Mouse (Mus musculus): Measurements from ENCODE around the gene Trrap. TPM values are rescaled to one million over a fixed set of nuclear protein-coding genes. Genes with fewer than 3 reads are reported as not detected.

Gene Trrap
- polyA plus RNA-seq, 1 experiment from 2014 or later = 31.5 TPM

DNA sequence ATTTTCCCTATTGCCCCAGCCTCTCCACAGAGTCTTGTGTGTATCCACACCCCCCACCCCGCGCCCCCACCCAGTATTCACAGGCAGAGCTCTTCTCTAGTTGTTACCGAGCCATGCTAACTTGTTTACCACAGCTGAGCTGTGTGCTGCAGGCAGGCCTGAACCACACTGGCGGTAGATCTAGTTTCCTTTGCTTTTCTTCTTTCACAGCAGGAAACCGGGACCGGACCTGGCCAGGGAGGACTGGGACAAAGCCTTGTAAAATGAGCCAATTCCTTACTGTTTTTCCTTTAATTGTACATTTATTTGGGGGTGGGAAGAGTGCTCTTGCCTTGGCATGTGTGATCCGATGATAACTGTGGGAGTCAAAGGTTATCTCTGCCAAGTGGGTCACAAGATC is 101.9 kb downstream of the Trrap start:
- Histone ChIP-seq H3K4me3 (ENCODE audit: low read depth, low read length) (no peak overlapping the region), H3K4me1 (ENCODE audit: insufficient read depth, low read depth, low read length) (no peaks in the 10 kb centered on the region), H3K27me3 (replicated peaks; ENCODE audit: insufficient read depth, low read length) (no peaks in the 10 kb centered on the region), H3K4me2 (replicated peaks; ENCODE audit: low read depth, low read length) (no peak overlapping the region), H3K27ac (ENCODE audit: low read length) (no peak overlapping the region), H3K9ac (replicated peaks; ENCODE audit: low read depth) (no peak overlapping the region), H3K36me3 (ENCODE audit: insufficient read depth, low read length) (no peaks in the 10 kb centered on the region), H3K9me3 (ENCODE audit: low read length) (no peaks in the 10 kb centered on the region)
- ATAC-seq (no peak), DNase-seq (ENCODE audit: low spot score) (no peak)
- TF ChIP-seq CTCF (IDR thresholded peaks at IDR 0.05) = no peak
- TF ChIP-seq EP300 (IDR thresholded peaks at IDR 0.05) = no peak
- WGBS = 65% methylated on average over 7 of the region's 7 CpGs

- 51% methylated on average over 7 of the region's 7 CpGs for WGBS
- no peak overlapping the region for H3K27ac ChIP-seq (ENCODE audit: low read length)
- H3K27me3 ChIP-seq (replicated peaks; ENCODE audit: insufficient read depth, low read length) = no peaks in the 10 kb centered on the region
- TF ChIP-seq EP300 (IDR thresholded peaks at IDR 0.05) (no peak), CTCF (IDR thresholded peaks at IDR 0.05) (no peak)
- ATAC-seq (no peak), DNase-seq (ENCODE audit: low spot score) (no peak)
- no peak overlapping the region for H3K4me3 ChIP-seq (ENCODE audit: low read depth, low read length)
- no peak overlapping the region for H3K9ac ChIP-seq (replicated peaks; ENCODE audit: low read depth)
- no peaks in the 10 kb centered on the region for H3K4me1 ChIP-seq (ENCODE audit: insufficient read depth, low read depth, low read length)
- H3K36me3 ChIP-seq (ENCODE audit: insufficient read depth, low read length) = no peaks in the 10 kb centered on the region
- H3K4me2 ChIP-seq (replicated peaks; ENCODE audit: low read depth, low read length) = no peak overlapping the region
- H3K9me3 ChIP-seq (ENCODE audit: low read length) = no peaks in the 10 kb centered on the region
Measured at GRCm38 (mm10) chr5:144870782-144871181, 103.2 kb downstream of the Trrap start.

GRCm38 (mm10) chr5:144871775-144872174 is 104.2 kb downstream of the Trrap start:
- no peaks in the 10 kb centered on the region for H3K4me1 ChIP-seq (ENCODE audit: insufficient read depth, low read depth, low read length)
- WGBS = 100% methylated on average over 1 of the region's 1 CpGs
- no peak overlapping the region for H3K4me2 ChIP-seq (replicated peaks; ENCODE audit: low read depth, low read length)
- H3K36me3 ChIP-seq (ENCODE audit: insufficient read depth, low read length) = no peaks in the 10 kb centered on the region
- H3K27ac ChIP-seq (ENCODE audit: low read length) = no peak overlapping the region
- no peaks in the 10 kb centered on the region for H3K27me3 ChIP-seq (replicated peaks; ENCODE audit: insufficient read depth, low read length)
- no peaks in the 10 kb centered on the region for H3K9me3 ChIP-seq (ENCODE audit: low read length)
- no peak for ATAC-seq
- no peak overlapping the region for H3K4me3 ChIP-seq (ENCODE audit: low read depth, low read length)
- no peak for DNase-seq (ENCODE audit: low spot score)
- H3K9ac ChIP-seq (replicated peaks; ENCODE audit: low read depth) = no peak overlapping the region
- no peak for TF ChIP-seq EP300 (IDR thresholded peaks at IDR 0.05)
- TF ChIP-seq CTCF (IDR thresholded peaks at IDR 0.05) = peak; percentile 52

DNA sequence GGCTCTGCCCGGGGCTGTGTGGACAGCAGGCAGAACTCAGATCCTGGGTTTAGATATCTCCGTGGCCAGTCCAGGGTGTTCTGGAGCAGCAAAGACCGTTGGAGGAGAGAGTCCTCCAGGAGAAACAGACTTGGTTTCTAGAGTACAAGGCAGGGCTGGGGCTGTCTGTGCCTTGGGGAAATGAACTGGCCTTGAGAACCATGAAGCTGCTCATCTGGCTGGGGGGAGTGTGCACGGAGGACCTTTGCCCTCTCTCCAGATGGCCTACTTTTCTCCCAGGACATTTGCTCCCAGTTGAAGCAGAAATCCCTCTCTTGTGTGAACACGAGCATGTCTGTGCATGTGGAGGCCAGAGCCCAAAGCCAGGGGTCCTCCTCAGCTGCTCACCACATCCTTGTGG is 104.8 kb downstream of the Trrap start:
- TF ChIP-seq EP300 (IDR thresholded peaks at IDR 0.05) (no peak), CTCF (IDR thresholded peaks at IDR 0.05) (no peak)
- H3K4me2 ChIP-seq (replicated peaks; ENCODE audit: low read depth, low read length) = no peak overlapping the region
- H3K27ac ChIP-seq (ENCODE audit: low read length) = no peak overlapping the region
- H3K4me3 ChIP-seq (ENCODE audit: low read depth, low read length) = no peak overlapping the region
- no peak for ATAC-seq
- no peaks in the 10 kb centered on the region for H3K9me3 ChIP-seq (ENCODE audit: low read length)
- no peak for DNase-seq (ENCODE audit: low spot score)
- WGBS = 79% methylated on average over 5 of the region's 5 CpGs
- no peak overlapping the region for H3K9ac ChIP-seq (replicated peaks; ENCODE audit: low read depth)
- no peaks in the 10 kb centered on the region for H3K4me1 ChIP-seq (ENCODE audit: insufficient read depth, low read depth, low read length)
- H3K36me3 ChIP-seq (ENCODE audit: insufficient read depth, low read length) = no peaks in the 10 kb centered on the region
- H3K27me3 ChIP-seq (replicated peaks; ENCODE audit: insufficient read depth, low read length) = no peaks in the 10 kb centered on the region

GRCm38 (mm10) chr5:144872867-144873266 is 105.3 kb downstream of the Trrap start:
- H3K36me3 ChIP-seq (ENCODE audit: insufficient read depth, low read length) = no peaks in the 10 kb centered on the region
- H3K9ac ChIP-seq (replicated peaks; ENCODE audit: low read depth) = no peak overlapping the region
- WGBS = 82% methylated on average over 3 of the region's 3 CpGs
- no peak overlapping the region for H3K27ac ChIP-seq (ENCODE audit: low read length)
- H3K4me2 ChIP-seq (replicated peaks; ENCODE audit: low read depth, low read length) = no peak overlapping the region
- no peaks in the 10 kb centered on the region for H3K27me3 ChIP-seq (replicated peaks; ENCODE audit: insufficient read depth, low read length)
- TF ChIP-seq CTCF (IDR thresholded peaks at IDR 0.05) (no peak), EP300 (IDR thresholded peaks at IDR 0.05) (no peak)
- no peak overlapping the region for H3K4me3 ChIP-seq (ENCODE audit: low read depth, low read length)
- H3K9me3 ChIP-seq (ENCODE audit: low read length) = no peaks in the 10 kb centered on the region
- ATAC-seq (no peak), DNase-seq (ENCODE audit: low spot score) (no peak)
- H3K4me1 ChIP-seq (ENCODE audit: insufficient read depth, low read depth, low read length) = no peaks in the 10 kb centered on the region

- Histone ChIP-seq H3K9me3 (ENCODE audit: low read length) (no peaks in the 10 kb centered on the region), H3K9ac (replicated peaks; ENCODE audit: low read depth) (no peak overlapping the region), H3K4me3 (ENCODE audit: low read depth, low read length) (no peak overlapping the region), H3K36me3 (ENCODE audit: insufficient read depth, low read length) (peaks cover 12% of the 10 kb centered on the region; the same call in 1 of the 2 replicates), H3K4me2 (replicated peaks; ENCODE audit: low read depth, low read length) (no peak overlapping the region), H3K27me3 (replicated peaks; ENCODE audit: insufficient read depth, low read length) (no peaks in the 10 kb centered on the region), H3K27ac (ENCODE audit: low read length) (no peak overlapping the region), H3K4me1 (ENCODE audit: insufficient read depth, low read depth, low read length) (no peaks in the 10 kb centered on the region)
- 94% methylated on average over 6 of the region's 6 CpGs for WGBS
- no peak for TF ChIP-seq CTCF (IDR thresholded peaks at IDR 0.05)
- no peak for TF ChIP-seq EP300 (IDR thresholded peaks at IDR 0.05)
- ATAC-seq (no peak), DNase-seq (ENCODE audit: low spot score) (no peak)
Measured at GRCm38 (mm10) chr5:144875227-144875626, 107.7 kb downstream of the Trrap start.

DNA sequence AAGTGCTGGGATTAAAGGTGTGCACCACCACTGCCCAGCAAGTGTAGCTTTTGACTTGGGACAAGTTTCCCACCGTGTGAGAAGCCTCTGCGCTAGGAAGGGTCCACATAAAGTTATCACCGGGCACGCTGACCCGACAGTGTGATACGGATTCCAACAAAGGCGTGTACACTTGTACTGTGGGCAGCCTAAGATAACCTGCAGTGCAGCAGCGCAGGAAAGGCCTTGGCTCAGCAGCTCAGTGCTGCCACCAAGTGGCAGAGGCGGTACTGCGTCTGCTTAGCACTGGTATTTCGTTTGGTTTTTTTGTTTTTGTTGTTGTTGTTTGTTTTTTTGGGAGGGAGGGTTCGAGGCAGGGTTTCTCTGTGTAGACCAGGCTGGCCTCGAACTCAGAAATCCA is 108.4 kb downstream of the Trrap start:
- H3K9me3 ChIP-seq (ENCODE audit: low read length) = no peaks in the 10 kb centered on the region
- TF ChIP-seq EP300 (IDR thresholded peaks at IDR 0.05) = no peak
- TF ChIP-seq CTCF (IDR thresholded peaks at IDR 0.05) = peak; percentile 97
- peak; percentile 56 for ATAC-seq

More for the DNA sequence above, 108.4 kb downstream of the Trrap start:
- no peak overlapping the region for H3K4me3 ChIP-seq (ENCODE audit: low read depth, low read length)
- H3K36me3 ChIP-seq (ENCODE audit: insufficient read depth, low read length) = peaks cover 19% of the 10 kb centered on the region; the same call in 1 of the 2 replicates
- WGBS = 9% methylated on average over 13 of the region's 13 CpGs
- no peak overlapping the region for H3K4me2 ChIP-seq (replicated peaks; ENCODE audit: low read depth, low read length)
- H3K27me3 ChIP-seq (replicated peaks; ENCODE audit: insufficient read depth, low read length) = no peaks in the 10 kb centered on the region
- peak; percentile 72 for DNase-seq (ENCODE audit: low spot score)
- H3K4me1 ChIP-seq (ENCODE audit: insufficient read depth, low read depth, low read length) = no peaks in the 10 kb centered on the region
- no peak overlapping the region for H3K9ac ChIP-seq (replicated peaks; ENCODE audit: low read depth)
- no peak overlapping the region for H3K27ac ChIP-seq (ENCODE audit: low read length)
